11 mouse cellular contexts compared by ENCODE assay signal in genomic region chr4:136748842-136749392, GRCm38 (mm10).
DNase-seq lines count a peak whose midpoint lies in the region; ATAC-seq and TF ChIP-seq lines count a peak whose summit lies in the region.
"Had no signal": no experiment of that assay in that cellular context is flagged by ENCODE, and none has a peak within 500 bp of the region (broad histone marks: within the 10 kb centered on the region; RNA-seq: fewer than 3 reads in every experiment).

No protein-coding gene starts in this region.

- H3K27me3 ChIP-seq in forebrain, embryonic 12.5 days = peaks cover 30% of the 10 kb centered on the region
- H3K27me3 ChIP-seq in forebrain, embryonic 15.5 days = no peaks in the 10 kb centered on the region
- peaks cover 60% of the 10 kb centered on the region for H3K27me3 ChIP-seq in heart, embryonic 13.5 days (replicated peaks)
- H3K27me3 ChIP-seq in limb, embryonic 11.5 days (ENCODE audit: control insufficient read depth, insufficient read depth, low read length) = no peaks in the 10 kb centered on the region
- H3K27me3 ChIP-seq: stomach, embryonic 15.5 days had no signal

- no peak overlapping the region for H3K4me3 ChIP-seq in forebrain, embryonic 12.5 days (replicated peaks)
- no peak overlapping the region for H3K4me3 ChIP-seq in forebrain, embryonic 15.5 days
- H3K4me3 ChIP-seq in heart, embryonic 13.5 days = no peak overlapping the region
- H3K4me3 ChIP-seq in limb, embryonic 11.5 days (ENCODE audit: low read depth, low read length) = no peak overlapping the region
- no peak overlapping the region for H3K4me3 ChIP-seq in gastrocnemius, adult 2 months
- H3K4me3 ChIP-seq: stomach, embryonic 15.5 days had no signal

- 47% methylated on average over 7 of the region's 7 CpGs for WGBS in forebrain, embryonic 12.5 days
- WGBS in forebrain, embryonic 15.5 days = 62% methylated on average over 7 of the region's 7 CpGs
- 17% methylated on average over 7 of the region's 7 CpGs for WGBS in heart, embryonic 13.5 days
- 19% methylated on average over 7 of the region's 7 CpGs for WGBS in limb, embryonic 11.5 days

- H3K9me3 ChIP-seq in forebrain, embryonic 12.5 days = no peaks in the 10 kb centered on the region
- H3K9me3 ChIP-seq in forebrain, embryonic 15.5 days = no peaks in the 10 kb centered on the region
- no peaks in the 10 kb centered on the region for H3K9me3 ChIP-seq in heart, embryonic 13.5 days
- no peaks in the 10 kb centered on the region for H3K9me3 ChIP-seq in limb, embryonic 11.5 days (ENCODE audit: control insufficient read depth, low read length)
- H3K9me3 ChIP-seq: stomach, embryonic 15.5 days had no signal

- DNase-seq in ES-CJ7 (ENCODE audit: low read depth, low spot score) = peak; percentile 82
- DNase-seq in limb, embryonic 11.5 days (ENCODE audit: low spot score) = peak; percentile 56
- no peak for DNase-seq in gastrocnemius, adult 2 months
- no peak for DNase-seq in spleen, postnatal 10 days (ENCODE audit: low spot score in 2 of 2)
- DNase-seq in urinary bladder, postnatal 4 days (ENCODE audit: low spot score in 2 of 2) = no peak
- DNase-seq: adrenal gland, adult 8-10 months; kidney, adult 2 months had no signal

- H3K9ac ChIP-seq in forebrain, embryonic 12.5 days = peak overlapping the region; percentile 7; the same call in 1 of the 2 replicates
- no peak overlapping the region for H3K9ac ChIP-seq in forebrain, embryonic 15.5 days (replicated peaks)
- no peak overlapping the region for H3K9ac ChIP-seq in heart, embryonic 13.5 days
- H3K9ac ChIP-seq in limb, embryonic 11.5 days (ENCODE audit: low read length) = no peak overlapping the region
- H3K9ac ChIP-seq: stomach, embryonic 15.5 days had no signal

- H3K4me2 ChIP-seq in forebrain, embryonic 12.5 days = no peak overlapping the region
- H3K4me2 ChIP-seq in forebrain, embryonic 15.5 days (replicated peaks) = no peak overlapping the region
- no peak overlapping the region for H3K4me2 ChIP-seq in heart, embryonic 13.5 days
- H3K4me2 ChIP-seq in limb, embryonic 11.5 days (ENCODE audit: low read depth, severe bottlenecking) = no peak overlapping the region
- H3K4me2 ChIP-seq: stomach, embryonic 15.5 days had no signal

- no peak for ATAC-seq in forebrain, embryonic 12.5 days (ENCODE audit: low FRiP score)
- ATAC-seq in forebrain, embryonic 15.5 days (replicated peaks) = no peak
- ATAC-seq in heart, embryonic 13.5 days (ENCODE audit: extremely low read depth, insufficient number of reproducible peaks, low FRiP score, low TSS enrichment) = no peak
- no peak for ATAC-seq in limb, embryonic 11.5 days (ENCODE audit: insufficient number of reproducible peaks, low FRiP score, low TSS enrichment, low read depth)

- no peaks in the 10 kb centered on the region for H3K36me3 ChIP-seq in forebrain, embryonic 12.5 days (replicated peaks)
- H3K36me3 ChIP-seq in forebrain, embryonic 15.5 days = no peaks in the 10 kb centered on the region
- no peaks in the 10 kb centered on the region for H3K36me3 ChIP-seq in heart, embryonic 13.5 days
- H3K36me3 ChIP-seq in limb, embryonic 11.5 days (ENCODE audit: control insufficient read depth, insufficient read depth, low read length) = no peaks in the 10 kb centered on the region
- H3K36me3 ChIP-seq: stomach, embryonic 15.5 days had no signal

- TF ChIP-seq CTCF in gastrocnemius, adult 2 months (IDR thresholded peaks at IDR 0.05) = no peak

- peaks cover 86% of the 10 kb centered on the region for H3K4me1 ChIP-seq in forebrain, embryonic 12.5 days
- peaks cover 34% of the 10 kb centered on the region for H3K4me1 ChIP-seq in forebrain, embryonic 15.5 days
- peaks cover 32% of the 10 kb centered on the region for H3K4me1 ChIP-seq in heart, embryonic 13.5 days
- peaks cover 31% of the 10 kb centered on the region for H3K4me1 ChIP-seq in limb, embryonic 11.5 days (ENCODE audit: control insufficient read depth, insufficient read depth, low read length)

- H3K27ac ChIP-seq in forebrain, embryonic 12.5 days = peak overlapping the region; percentile 94
- H3K27ac ChIP-seq in forebrain, embryonic 15.5 days (replicated peaks) = no peak overlapping the region
- peak overlapping the region; percentile 46 for H3K27ac ChIP-seq in heart, embryonic 13.5 days (replicated peaks)
- no peak overlapping the region for H3K27ac ChIP-seq in limb, embryonic 11.5 days (replicated peaks; ENCODE audit: low read depth, low read length)
- H3K27ac ChIP-seq in gastrocnemius, adult 2 months = no peak overlapping the region

- intact Hi-C loops in gastrocnemius, adult 2 months (cut with DNase I) = no loop called here

Comparison
In these comparisons a context has a peak if more than half of its experiments do, and no peak if none do; other contexts are left out.
1. H3K27ac ChIP-seq: peak in forebrain, embryonic 12.5 days (single experiment) and heart, embryonic 13.5 days (single experiment); none in forebrain, embryonic 15.5 days (single experiment), limb, embryonic 11.5 days (single experiment) and gastrocnemius, adult 2 months (single experiment).
2. DNase-seq: peak in ES-CJ7 (single experiment) and limb, embryonic 11.5 days (single experiment); none in gastrocnemius, adult 2 months (single experiment), spleen, postnatal 10 days (0 of 2) and urinary bladder, postnatal 4 days (0 of 2).